In the genomic region with DNA sequence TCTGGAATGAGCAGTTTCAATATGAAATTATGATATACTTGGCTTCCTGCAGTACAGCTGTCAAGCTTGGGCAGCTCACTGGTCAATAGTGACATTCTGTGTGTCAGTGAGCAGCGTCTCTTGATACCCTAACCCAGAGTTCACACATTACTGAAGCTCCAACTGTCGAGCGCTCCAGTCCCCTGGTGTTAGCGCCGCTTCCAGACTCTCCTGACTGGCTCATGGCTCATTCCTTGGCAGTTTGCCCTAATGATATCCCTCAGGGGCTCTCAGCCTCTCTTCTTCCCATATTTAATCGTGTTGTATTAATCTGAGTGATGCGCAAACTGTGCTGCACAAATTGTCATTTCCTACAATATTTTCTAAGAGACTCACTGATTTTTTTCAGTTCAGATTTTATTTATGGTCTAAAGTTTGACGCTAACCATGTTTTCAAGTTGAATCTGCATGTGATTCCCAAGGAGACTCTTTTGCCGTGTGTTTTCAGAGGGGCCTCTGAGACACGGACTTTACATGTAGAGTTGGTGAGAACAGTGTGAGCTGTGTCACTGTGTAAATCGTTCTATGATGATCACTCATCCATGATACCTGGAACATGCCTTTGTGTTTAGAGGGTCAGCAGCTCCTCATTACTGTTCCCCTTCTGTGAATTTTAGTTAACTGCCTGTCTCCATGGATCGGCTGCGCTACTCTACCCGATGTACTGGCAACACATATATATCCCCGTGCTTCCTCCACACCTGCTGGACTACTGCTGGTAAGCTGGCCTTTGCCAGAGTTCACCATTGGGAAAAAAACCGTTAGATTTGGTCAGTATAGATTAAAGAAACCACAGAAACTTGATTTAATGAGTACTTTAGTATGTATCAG, we compare ENCODE assay signal across 8 mouse cellular contexts.
A peak's percentile ranks its signal among the peaks of the same experiment; 100 is the strongest.
DNase-seq lines count a peak whose midpoint lies in the region; ATAC-seq and TF ChIP-seq lines count a peak whose summit lies in the region.

No protein-coding gene starts in this region.

- H3K36me3 ChIP-seq in heart, postnatal 0 days (replicated peaks; ENCODE audit: control insufficient read depth, insufficient read depth, low read length) = no peaks in the 10 kb centered on the region
- no peaks in the 10 kb centered on the region for H3K36me3 ChIP-seq in neural tube, embryonic 14.5 days (ENCODE audit: control insufficient read depth, insufficient read depth, low read length)
- H3K36me3 ChIP-seq in thymus, adult 2 months (ENCODE audit: control insufficient read depth, insufficient read depth, low read length) = no peaks in the 10 kb centered on the region

- H3K4me3 ChIP-seq in layer of hippocampus, adult 2 months = no peak overlapping the region
- H3K4me3 ChIP-seq in heart, postnatal 0 days (ENCODE audit: low read depth, low read length) = no peak overlapping the region
- H3K4me3 ChIP-seq in neural tube, embryonic 14.5 days (ENCODE audit: low read depth, low read length) = no peak overlapping the region
- no peak overlapping the region for H3K4me3 ChIP-seq in thymus, adult 2 months (ENCODE audit: control insufficient read depth, insufficient read depth, low read length)

- 51% methylated on average over 16 of the region's 16 CpGs for WGBS in heart, postnatal 0 days
- WGBS in neural tube, embryonic 14.5 days = 35% methylated on average over 16 of the region's 16 CpGs
- WGBS in thymus, adult 2 months = 93% methylated on average over 16 of the region's 16 CpGs

- DNase-seq in layer of hippocampus, adult 2 months (ENCODE audit: low spot score in 2 of 2) = no peak
- no peak for DNase-seq in layer of hippocampus, adult 8-10 months (ENCODE audit: low spot score in 2 of 2)
- peak; percentile 32 to 51 for DNase-seq in cerebellum, postnatal 25 days
- peak; percentile 51 for DNase-seq in heart, postnatal 0 days (ENCODE audit: low spot score)
- DNase-seq in thymus, adult 2 months = no peak
- no peak for DNase-seq in thymus, postnatal 25 days

- H3K27me3 ChIP-seq in heart, postnatal 0 days (ENCODE audit: control insufficient read depth, insufficient read depth, low read length) = no peaks in the 10 kb centered on the region
- no peaks in the 10 kb centered on the region for H3K27me3 ChIP-seq in neural tube, embryonic 14.5 days (ENCODE audit: control insufficient read depth, insufficient read depth, low read length)
- H3K27me3 ChIP-seq in thymus, adult 2 months (ENCODE audit: control insufficient read depth, insufficient read depth, low read length) = no peaks in the 10 kb centered on the region

- H3K4me2 ChIP-seq in heart, postnatal 0 days (ENCODE audit: low read depth, low read length) = peak overlapping the region; percentile 30; the same call in 1 of the 2 replicates
- no peak overlapping the region for H3K4me2 ChIP-seq in neural tube, embryonic 14.5 days (ENCODE audit: low read depth, low read length)

- no peak overlapping the region for H3K9ac ChIP-seq in heart, postnatal 0 days (replicated peaks; ENCODE audit: low read depth, low read length)
- H3K9ac ChIP-seq in neural tube, embryonic 14.5 days (replicated peaks; ENCODE audit: low read depth, low read length) = no peak overlapping the region

- TF ChIP-seq POLR2A in thymus, adult 2 months (IDR thresholded peaks at IDR 0.05; ENCODE audit: control insufficient read depth, extremely low read depth, insufficient read depth, low read length, poor library complexity) = no peak

- no peak for TF ChIP-seq EP300 in heart, postnatal 0 days (IDR thresholded peaks at IDR 0.05; ENCODE audit: low read depth)

- H3K27ac ChIP-seq in layer of hippocampus, adult 2 months = peak overlapping the region; percentile 21; the same call in 1 of the 2 replicates
- no peak overlapping the region for H3K27ac ChIP-seq in heart, postnatal 0 days (ENCODE audit: low read depth)
- H3K27ac ChIP-seq in neural tube, embryonic 14.5 days (ENCODE audit: low read depth, low read length) = no peak overlapping the region
- no peak overlapping the region for H3K27ac ChIP-seq in thymus, adult 2 months (ENCODE audit: control insufficient read depth, insufficient read depth, low read length)

- TF ChIP-seq CTCF in layer of hippocampus, adult 2 months (conservative IDR thresholded peaks at IDR 0.05) = no peak
- TF ChIP-seq CTCF in heart, postnatal 0 days (IDR thresholded peaks at IDR 0.05; ENCODE audit: low read depth) = no peak
- no peak for TF ChIP-seq CTCF in thymus, adult 2 months (IDR thresholded peaks at IDR 0.05; ENCODE audit: borderline replicate concordance, control insufficient read depth, extremely low read depth, insufficient read depth, low read length, poor library complexity)

- no peak for ATAC-seq in heart, postnatal 0 days (ENCODE audit: insufficient read depth, low read depth)
- ATAC-seq in neural tube, embryonic 14.5 days (ENCODE audit: low read depth) = peak; percentile 93
- ATAC-seq in inflammation-experienced regulatory T-cells, adult 6 months = no peak

- H3K9me3 ChIP-seq in heart, postnatal 0 days (replicated peaks; ENCODE audit: control insufficient read depth, low read length) = no peaks in the 10 kb centered on the region
- H3K9me3 ChIP-seq in neural tube, embryonic 14.5 days (ENCODE audit: control insufficient read depth, low read length) = no peaks in the 10 kb centered on the region

- H3K4me1 ChIP-seq in heart, postnatal 0 days (ENCODE audit: control insufficient read depth, insufficient read depth) = peaks cover 7% of the 10 kb centered on the region; the same call in 1 of the 2 replicates
- no peaks in the 10 kb centered on the region; the same call in 1 of the 2 replicates for H3K4me1 ChIP-seq in neural tube, embryonic 14.5 days (ENCODE audit: control insufficient read depth, insufficient read depth, low read length)
- peaks cover 2% of the 10 kb centered on the region; the same call in 1 of the 2 replicates for H3K4me1 ChIP-seq in thymus, adult 2 months (replicated peaks; ENCODE audit: control insufficient read depth, insufficient read depth, low read length)

Comparison
In these comparisons a context has a peak if more than half of its experiments do, and no peak if none do; other contexts are left out.
1. DNase-seq: peak in cerebellum, postnatal 25 days (2 of 2) and heart, postnatal 0 days (single experiment); none in layer of hippocampus, adult 2 months (0 of 2), layer of hippocampus, adult 8-10 months (0 of 2), thymus, adult 2 months (single experiment) and thymus, postnatal 25 days (single experiment).